Mouse (Mus musculus): ENCODE data around the gene Kdm8.

DNA sequence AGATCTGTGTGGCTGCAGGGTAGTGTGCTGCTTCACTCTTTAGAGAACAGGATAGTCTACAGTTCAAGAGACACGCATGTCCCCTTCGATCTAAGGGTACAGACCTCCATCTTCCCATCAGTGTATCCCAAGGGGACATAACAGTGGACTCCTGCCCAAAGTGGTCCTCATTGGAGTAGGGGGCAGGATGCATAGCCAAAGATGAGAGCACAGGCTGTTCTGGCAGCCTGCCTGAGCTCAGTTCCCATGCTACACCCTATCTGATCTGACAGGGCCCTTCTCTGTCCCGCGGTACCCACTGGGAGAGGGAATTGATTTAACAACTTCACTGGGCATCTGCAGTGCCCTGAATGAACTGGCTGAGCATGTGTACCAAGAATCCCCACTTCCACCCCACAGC, 9.2 kb downstream of the Kdm8 start:
- no peak for TF ChIP-seq POLR2A (IDR thresholded peaks at IDR 0.05; ENCODE audit: insufficient read length, low read depth)
- TF ChIP-seq MYOG (IDR thresholded peaks at IDR 0.05; ENCODE audit: control insufficient read depth in 1 of 3, insufficient read depth in 1 of 3, insufficient read length in 2 of 3, low read depth in 2 of 3) = no peak
- TF ChIP-seq CEBPB (IDR thresholded peaks at IDR 0.05; ENCODE audit: insufficient read depth, poor library complexity, severe bottlenecking) = no peak
- TF ChIP-seq USF1 (IDR thresholded peaks at IDR 0.05; ENCODE audit: low read depth) = no peak
- TF ChIP-seq MAX (IDR thresholded peaks at IDR 0.05; ENCODE audit: low read depth) = no peak
- TF ChIP-seq MYOD1 (IDR thresholded peaks at IDR 0.05; ENCODE audit: control insufficient read depth in 1 of 3, insufficient read length in 2 of 3, low read depth in 2 of 3) = no peak
- no peak for TF ChIP-seq REST (IDR thresholded peaks at IDR 0.05; ENCODE audit: insufficient read depth, insufficient read length)
- no peak for TF ChIP-seq E2F4 (IDR thresholded peaks at IDR 0.05; ENCODE audit: insufficient read depth)
- TF ChIP-seq TCF12 (IDR thresholded peaks at IDR 0.05; ENCODE audit: insufficient read depth, poor library complexity, severe bottlenecking) = no peak
- no peak for TF ChIP-seq POLR2AphosphoS2 (IDR thresholded peaks at IDR 0.05; ENCODE audit: insufficient read length, low read depth)
- no peak for TF ChIP-seq TCF3 (IDR thresholded peaks at IDR 0.05; ENCODE audit: insufficient read length, low read depth)
- no peak for TF ChIP-seq SRF (IDR thresholded peaks at IDR 0.05; ENCODE audit: control insufficient read depth, insufficient read length, low read depth)
